Mouse (Mus musculus) MEL (cell line): ENCODE measurements around the gene Exog.

Source experiments
- CTCF ChIP-seq, 3 experiments: IDR thresholded peaks in 2 of 3; conservative IDR thresholded peaks in 1 of 3; 2 replicates each; pipeline ENCODE4 v1.5.1; 2011 to 2012; ENCODE audit warnings: low read length in 3 of 3, low read depth in 2 of 3, mild to moderate bottlenecking in 2 of 3, improper control_type of control experiment in 1 of 3, inconsistent platforms in 1 of 3, mixed read lengths in 1 of 3, moderate library complexity in 1 of 3; ENCODE audit not compliant: control insufficient read depth in 1 of 3, insufficient read depth in 1 of 3, poor library complexity in 1 of 3, severe bottlenecking in 1 of 3
- POLR2AphosphoS5 ChIP-seq: IDR thresholded peaks from 2 replicates; pipeline ENCODE4 v1.6.1; 2012; ENCODE audit warnings: low read depth, borderline replicate concordance, mild to moderate bottlenecking, inconsistent platforms, low read length, moderate library complexity, mixed read lengths

- no peak for TF ChIP-seq POLR2AphosphoS5
- no peak for TF ChIP-seq CTCF (IDR thresholded peaks at IDR 0.05 in 2 of 3, conservative IDR thresholded peaks at IDR 0.05 in 1 of 3; ENCODE audit: control insufficient read depth in 1 of 3, insufficient read depth in 1 of 3, low read depth in 2 of 3, low read length in 3 of 3, poor library complexity in 1 of 3, severe bottlenecking in 1 of 3)
Measured at GRCm38 (mm10) chr9:119445737-119446136, 994 bp downstream of the Exog start.
